Mouse (Mus musculus) spleen, embryonic (tissue): ENCODE data around the gene Mroh3.

Source experiments
- CTCF ChIA-PET: fragments of 350-600 bp; sonication (Branson Sonifier 250); formaldehyde crosslinking; loops from one replicate; lab custom pipeline; 2022; lab: Charles Lee

The Mroh3 gene

DNA sequence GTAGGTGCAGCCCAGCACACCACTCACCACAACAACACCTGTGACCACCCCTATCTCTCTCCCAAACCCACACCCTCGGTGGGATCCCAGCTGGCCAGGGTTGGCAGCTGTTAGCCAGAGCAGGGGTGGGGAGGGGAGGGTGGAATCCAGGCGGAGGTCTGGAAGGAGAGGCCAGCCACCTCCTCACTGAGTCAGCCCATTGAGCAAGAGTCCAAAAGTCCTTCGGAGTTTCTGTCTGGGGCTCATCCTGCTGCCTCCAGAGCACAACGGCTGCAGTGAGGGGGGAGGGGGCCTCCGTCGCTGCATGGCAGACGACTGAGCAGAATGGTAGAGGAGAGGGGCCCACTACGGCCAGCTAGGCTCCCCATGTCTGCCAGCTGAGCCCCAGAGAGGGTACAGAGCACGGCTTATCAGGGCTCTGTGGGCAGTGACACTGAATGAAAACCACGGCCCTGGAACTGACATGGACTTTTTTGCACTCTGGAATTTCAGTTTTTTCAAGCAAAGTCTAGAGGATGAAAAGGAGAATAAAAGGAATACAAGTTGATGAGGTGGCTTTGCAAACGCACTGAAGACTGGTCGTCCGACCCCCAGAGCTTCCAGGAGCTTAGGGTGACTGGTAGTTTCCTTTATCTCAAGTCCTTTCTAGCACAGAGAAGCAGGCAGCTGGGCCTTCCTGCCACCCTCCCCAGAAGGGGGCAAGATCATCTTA, 15.9 kb upstream of the Mroh3 start:
- CTCF ChIA-PET, result interaction anchor here (0.6 kb wide), 1 partner anchor 108 kb away, joined by 3 read pairs; no protein-coding TSS in a partner anchor

DNA sequence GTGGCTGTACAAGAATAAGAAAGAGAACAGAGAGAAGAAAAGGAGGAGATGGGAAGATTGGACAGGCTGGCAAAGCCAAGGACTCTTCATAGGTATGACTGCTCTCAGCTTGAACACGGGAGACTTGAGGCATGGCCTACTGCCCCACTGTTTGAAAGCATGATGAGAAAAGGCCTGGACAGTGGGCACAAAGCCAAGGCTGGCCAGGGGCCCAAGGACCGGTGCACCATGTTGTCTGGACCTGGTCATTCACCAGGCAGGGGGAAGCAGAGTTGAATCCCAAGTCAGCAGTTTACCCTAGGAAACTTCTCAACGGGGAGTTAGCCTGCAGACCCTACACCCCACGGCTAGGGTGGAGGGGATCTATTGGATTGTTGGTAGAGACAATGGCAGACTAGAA, 15.2 kb upstream of the Mroh3 start:
- CTCF ChIA-PET, result interaction anchor here (0.6 kb wide), 1 partner anchor 107 kb away, joined by 3 read pairs; no protein-coding TSS in a partner anchor

DNA sequence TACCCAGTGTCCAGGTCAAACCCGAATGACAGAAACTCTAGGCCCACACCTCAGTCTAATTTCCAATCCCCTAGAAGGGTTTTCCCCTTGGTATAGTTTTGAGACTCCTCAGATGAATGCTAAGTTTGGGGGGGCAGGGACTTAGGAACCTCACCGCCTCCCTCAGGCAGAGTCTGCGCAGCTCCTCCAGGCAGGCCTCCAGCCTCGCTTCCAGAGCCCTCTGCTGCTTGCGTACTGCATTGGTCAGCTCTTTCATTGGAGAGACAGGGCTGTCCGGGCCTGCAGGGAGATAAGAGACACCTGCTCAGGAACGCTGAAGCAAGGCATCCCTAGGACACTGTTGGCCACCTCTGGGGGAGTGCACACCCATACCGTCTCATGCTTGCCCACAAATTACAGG, 14.0 kb upstream of the Mroh3 start:
- CTCF ChIA-PET, result interaction anchor here (0.6 kb wide), 1 partner anchor 13 kb away, joined by 17 read pairs; no protein-coding TSS in a partner anchor

DNA sequence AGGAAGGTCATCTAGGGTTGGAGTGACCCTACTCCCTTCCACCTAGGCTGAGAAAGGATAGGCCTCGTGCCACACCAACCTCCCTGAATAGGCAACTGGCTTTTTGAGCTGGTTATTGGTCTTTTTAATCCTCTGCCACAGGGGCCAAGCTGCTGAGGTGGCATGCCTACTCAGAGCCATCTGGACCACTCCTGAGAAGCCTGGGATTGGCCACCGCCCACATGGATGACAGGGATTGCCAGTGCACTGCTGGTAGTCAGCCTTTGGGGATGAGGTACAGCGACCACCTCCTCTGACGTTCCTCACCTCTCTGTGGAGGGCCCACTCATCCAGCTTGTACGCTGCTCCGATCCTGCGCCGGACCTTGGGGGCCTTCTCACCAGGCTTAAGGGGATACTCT, 13.2 kb upstream of the Mroh3 start:
- CTCF ChIA-PET, result no interaction called here

DNA sequence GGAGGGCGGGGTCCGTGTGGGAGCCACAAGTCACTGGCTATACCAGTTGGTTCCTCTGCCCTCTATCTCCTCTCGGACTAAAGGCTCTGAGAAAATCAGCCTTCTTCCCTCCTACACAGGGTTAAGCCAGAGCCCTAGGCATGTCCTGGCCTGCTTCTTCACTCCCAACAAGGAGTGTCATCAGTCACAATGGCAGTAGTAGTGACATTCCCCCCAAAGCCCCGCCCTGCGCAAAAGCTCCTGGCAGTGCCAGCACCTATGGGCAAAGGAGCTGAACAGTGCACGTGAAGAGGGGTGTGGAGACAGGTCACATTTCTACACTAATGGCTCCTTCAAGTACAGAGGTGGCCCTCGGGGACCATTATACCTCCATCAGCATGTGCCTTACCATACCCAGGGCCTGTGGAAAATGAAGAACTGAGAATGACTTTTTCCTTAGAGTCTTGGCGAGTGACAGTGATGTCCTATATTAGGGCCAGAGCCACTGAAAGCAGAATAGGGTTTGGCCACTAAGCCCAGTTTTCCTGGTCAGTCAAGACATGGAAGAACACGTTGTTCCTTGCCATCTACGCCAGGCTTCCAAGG, 11.2 kb upstream of the Mroh3 start:
- CTCF ChIA-PET, result no interaction called here

DNA sequence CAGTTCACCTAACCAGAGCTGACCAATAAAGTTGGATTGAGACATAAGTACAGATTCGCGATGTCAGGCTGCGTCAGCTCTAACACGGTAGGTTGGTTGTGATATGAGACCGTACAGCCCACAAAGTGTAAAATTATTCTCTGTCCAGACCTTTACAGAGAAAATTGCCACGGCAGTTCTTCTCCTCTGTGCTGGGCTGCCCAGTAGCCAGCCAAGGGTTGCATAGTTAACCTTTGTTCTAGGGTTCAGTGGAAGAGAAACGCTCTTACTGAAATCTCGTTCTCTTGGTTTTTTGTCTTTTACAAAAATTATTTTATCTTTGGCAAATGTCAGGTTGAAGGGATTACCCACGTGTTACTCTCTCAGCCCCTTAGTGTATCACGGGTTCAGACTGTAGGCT, 9.8 kb upstream of the Mroh3 start:
- CTCF ChIA-PET, result no interaction called here

DNA sequence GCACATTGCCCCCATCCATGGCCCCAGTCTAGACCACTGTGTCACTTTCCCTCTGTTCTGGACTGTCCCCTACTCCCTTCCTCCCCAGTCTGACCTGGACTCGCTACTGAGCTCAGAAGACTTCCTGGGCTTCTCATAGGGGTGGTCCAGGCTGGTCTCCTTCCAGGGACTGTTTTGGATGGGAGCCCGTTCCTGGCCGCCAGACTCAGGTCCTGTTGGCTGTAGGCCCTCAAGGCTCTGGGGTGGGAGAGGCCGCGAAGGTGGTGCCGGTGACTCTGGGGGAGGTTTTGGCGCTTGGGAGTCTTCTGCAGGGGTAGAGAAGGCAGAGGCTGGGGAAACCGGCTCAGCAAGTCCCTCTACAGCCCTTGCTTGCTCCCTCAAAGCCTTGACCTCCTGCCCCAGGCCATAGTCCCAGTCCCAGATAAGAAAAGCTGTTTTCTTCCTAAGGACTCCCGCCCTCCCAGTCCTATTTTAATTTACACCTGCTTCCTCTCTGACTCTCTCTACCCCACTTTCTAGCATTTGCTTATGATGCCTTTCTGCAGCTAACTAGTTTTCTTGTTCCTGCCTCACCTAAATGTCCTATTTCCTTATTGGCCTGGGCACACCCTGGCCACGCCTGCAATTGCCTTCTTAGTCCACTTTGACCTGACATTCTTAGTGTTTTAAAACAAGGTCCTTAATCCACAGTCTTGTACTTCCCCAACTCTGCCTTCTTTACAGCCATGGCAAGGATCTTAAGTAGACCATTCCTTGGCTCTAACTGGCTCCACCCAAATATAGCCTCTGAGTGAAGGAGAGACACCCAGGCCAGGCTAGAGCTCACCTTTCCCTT, 7.6 kb upstream of the Mroh3 start:
- CTCF ChIA-PET, result no interaction called here

DNA sequence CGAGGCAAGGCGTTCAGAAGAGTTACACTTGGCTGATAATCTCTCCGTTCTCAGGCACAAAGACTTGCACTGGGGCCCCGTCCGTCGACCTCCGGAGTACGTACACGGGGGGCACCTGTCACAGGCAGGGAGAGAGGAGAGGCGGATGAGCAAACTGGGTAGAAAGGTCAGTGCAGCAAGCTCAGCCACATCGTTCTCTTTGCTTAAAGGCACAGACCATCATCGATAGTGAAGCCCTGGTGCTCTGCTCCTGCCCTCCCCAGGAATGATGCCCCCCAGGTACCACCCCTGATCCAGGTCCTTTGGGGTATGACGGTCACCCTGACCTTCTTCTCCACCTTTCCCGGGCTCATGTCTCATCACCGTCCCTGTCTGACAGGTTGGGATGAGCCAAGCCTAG, 1.7 kb upstream of the Mroh3 start:
- CTCF ChIA-PET, result no interaction called here

DNA sequence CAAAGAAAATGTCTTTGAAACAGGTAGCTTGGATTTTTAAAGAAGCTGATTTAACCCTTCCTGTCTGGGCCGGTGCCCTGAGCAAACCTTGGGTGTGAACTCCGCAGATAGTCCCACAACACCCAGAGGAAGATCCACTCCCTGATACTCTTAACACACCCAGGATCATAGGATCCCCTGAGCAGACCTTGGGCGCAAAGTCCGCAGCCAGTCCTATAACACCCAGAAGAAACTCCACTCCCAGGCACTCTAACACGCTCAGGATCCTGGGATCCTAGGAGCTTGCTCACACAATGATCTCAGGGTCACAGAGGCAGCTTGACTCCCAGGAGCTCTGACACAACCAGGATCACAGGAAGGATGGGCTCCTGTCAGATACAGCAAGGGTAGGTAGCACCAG, 22.6 kb downstream of the Mroh3 start:
- CTCF ChIA-PET, result no interaction called here

DNA sequence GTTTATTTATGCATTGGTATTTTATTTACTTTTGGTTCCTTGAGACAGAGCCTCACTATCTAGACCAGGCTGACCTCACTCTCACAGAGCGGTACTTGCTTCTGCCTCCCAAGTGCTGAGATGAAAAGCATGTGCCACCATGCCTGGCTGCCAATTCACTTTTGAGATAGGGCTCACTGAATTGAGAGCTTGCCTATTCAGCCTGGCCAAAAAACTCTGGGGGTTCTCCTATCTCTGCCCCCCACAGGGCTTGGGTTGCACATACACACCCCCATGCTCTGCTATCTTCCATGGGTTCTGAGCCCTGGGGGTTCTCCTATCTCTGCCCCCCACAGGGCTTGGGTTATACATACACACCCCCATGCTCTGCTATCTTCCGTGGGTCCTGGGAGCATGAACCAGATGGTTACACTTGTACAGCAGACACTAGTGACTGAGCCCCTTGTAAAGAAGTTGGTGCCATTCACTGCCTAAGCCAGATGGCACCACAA, 33.1 kb downstream of the Mroh3 start:
- CTCF ChIA-PET, result no interaction called here

DNA sequence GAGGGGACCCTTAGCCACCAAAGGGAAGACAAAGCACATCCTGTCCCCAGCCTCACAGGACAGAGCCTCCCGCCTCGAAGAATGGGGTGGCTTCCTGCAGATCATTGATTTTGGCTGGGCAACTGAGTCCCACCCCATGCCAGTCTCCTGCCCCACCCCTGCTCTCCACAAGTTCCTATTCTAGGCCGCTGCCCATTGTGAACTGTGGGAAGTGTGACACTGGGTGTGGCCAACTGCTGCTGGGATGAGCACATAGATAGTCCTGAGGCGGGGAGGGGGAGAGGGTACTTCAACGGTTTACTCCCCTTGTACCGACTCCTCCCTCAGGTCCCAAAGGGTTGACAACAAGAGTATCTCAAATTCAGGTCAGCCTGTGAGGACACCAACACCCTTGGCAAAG, 33.9 kb downstream of the Mroh3 start:
- CTCF ChIA-PET, result no interaction called here

DNA sequence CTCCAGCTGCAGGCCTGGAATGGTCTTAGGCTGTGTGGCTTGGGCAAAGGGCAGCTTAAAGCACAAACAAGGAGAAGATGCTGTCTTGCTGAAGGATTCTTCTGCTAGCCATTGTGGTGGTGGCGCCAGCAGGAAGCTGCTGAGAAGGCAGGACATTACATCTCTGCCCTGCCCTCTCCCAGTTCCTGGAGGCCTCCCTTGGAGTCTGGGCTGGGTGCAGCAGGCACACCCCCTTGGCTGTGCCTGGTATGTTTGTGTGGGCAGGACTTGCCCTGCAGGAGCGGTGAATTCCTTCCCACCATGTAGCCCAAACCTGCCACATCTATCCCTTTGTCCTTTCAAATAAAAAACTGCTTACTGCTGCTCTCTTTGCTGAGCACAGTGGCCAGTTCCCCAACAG, 35.5 kb downstream of the Mroh3 start:
- CTCF ChIA-PET, result interaction anchor here (0.6 kb wide), 1 partner anchor 173 kb away, joined by 8 read pairs; no protein-coding TSS in a partner anchor

DNA sequence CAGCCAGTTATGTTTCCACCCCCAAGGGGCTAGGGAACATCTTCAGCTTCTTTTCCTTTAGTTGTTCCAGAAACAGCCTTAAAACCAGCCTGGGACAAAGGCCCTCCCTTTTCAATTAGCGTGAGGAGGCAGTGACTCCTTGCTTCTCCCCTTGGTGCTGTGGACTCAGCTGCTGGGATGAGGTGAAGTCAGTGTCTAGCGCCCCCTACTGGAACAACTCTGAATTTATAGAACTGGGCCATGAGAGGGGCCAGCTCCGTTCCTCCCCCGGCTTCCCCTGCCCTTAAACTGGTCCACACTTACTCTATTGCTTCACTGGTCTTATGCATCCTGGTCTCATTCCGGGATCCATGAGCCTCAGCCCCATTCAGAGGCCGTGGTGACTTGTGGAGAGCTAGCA, 37.4 kb downstream of the Mroh3 start:
- CTCF ChIA-PET, result interaction anchor here (0.6 to 1.2 kb wide), 6 partner anchors 20 to 71 kb away, joined by 3 to 8 read pairs (median 5); no protein-coding TSS in a partner anchor

DNA sequence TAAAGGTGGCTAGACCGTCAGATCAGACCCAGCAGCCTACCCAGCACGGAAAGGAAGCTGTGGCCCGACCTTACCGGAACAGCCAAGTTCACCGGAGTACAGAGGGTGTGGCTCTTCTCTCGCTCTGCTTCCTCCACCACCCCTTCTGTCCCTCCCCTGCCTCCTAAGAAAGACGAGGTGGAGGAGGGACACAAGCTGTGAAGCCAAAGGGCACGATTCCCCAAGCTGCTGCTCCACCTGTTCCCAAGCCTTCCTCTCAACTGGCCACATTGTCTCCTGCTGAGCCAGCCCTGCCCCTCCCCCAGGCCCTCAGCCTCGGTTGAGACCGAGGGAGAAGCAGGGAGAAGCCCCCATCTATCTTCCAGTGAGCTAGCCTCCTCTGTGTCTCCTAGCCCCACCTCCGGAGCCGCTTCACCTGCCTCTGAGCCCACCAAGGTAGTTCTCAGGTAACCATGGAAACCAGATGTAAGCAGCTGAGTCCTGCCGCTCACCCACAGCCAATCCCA, 38.5 kb downstream of the Mroh3 start:
- CTCF ChIA-PET, result interaction anchor here (1.0 to 1.1 kb wide), 2 partner anchors 18 to 36 kb away, joined by 3 to 5 read pairs; no protein-coding TSS in a partner anchor

DNA sequence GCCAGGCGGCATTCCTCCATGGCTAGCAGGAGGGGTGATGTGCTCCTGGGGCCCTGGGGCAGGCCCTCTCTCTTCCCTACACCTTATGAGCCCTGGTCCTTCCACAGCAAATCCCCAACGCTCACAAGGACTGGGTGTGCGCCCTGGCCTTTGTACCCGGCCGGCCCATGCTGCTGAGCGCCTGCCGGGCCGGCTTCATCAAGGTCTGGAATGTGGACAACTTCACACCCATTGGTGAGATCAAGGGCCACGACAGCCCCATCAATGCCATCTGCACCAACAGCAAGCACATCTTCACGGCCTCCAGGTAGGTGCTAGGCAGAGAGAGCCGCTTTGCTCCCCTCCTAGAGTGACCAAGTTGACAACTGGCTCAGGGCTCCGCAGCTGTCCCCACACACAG, 39.9 kb downstream of the Mroh3 start:
- CTCF ChIA-PET, result no interaction called here

DNA sequence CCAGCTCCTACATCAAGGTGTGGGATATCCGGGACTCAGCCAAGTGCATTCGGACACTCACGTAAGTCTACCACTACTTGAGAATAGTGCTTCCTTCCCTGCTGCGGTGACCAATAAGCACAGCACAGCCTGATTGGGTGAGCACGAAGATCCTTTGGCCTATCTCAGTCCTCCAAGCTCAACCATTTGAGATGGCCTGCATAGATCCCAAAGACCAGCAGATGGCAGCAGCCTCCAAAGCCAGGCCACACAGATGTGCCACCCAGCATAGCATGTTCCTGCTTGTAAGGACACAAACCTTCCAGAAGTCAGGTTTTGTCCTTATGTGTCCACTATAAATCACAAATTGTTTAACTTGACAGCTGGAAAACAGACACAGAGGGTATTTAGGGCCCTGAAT, 42.5 kb downstream of the Mroh3 start:
- CTCF ChIA-PET, result interaction anchor here (1.4 kb wide), 1 partner anchor 27 kb away, joined by 3 read pairs; no protein-coding TSS in a partner anchor

DNA sequence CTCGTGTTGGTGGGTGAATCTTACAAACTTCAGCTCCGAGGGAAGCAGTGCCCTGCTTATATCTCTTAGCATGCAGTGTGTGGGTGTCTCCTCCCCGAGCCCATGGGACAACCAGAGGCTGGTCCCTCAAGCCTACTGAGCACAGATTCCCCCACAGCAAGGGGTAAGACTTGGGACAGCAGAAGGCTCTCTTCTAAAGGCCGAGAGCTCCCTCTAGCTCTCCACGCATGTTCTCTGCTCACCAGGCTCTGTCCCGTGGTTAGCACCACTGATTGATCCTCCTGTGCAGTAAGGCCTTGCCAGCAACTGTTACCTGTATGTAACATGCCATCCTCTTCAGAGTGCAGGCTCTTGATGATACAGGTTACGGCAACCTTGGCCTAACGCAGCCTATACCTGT, 45.0 kb downstream of the Mroh3 start:
- CTCF ChIA-PET, result interaction anchor here (0.5 to 0.7 kb wide), 3 partner anchors 37 to 260 kb away, joined by 3 to 4 read pairs (median 3); no protein-coding TSS in a partner anchor

DNA sequence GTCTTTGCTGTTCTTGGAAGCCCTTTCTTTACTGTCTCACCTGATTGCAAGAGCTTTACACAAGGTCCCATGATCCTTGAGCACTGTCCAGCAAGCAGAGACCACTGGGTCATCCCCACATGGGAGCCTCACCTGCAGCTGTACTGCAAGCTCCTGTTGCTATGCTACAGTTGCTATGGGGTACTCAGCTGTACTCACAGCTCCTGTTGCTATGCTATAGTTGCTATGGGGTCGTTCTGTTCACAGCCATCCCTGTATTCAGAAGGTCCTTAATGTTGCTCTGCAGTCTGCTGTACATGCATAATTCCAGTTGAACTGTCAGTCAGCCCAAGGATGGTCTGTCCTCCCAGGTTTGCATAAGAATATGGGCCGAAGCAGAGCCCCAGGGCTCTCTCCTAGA, 47.2 kb downstream of the Mroh3 start:
- CTCF ChIA-PET, result interaction anchor here (0.9 kb wide), 1 partner anchor 23 kb away, joined by 3 read pairs; no protein-coding TSS in a partner anchor

DNA sequence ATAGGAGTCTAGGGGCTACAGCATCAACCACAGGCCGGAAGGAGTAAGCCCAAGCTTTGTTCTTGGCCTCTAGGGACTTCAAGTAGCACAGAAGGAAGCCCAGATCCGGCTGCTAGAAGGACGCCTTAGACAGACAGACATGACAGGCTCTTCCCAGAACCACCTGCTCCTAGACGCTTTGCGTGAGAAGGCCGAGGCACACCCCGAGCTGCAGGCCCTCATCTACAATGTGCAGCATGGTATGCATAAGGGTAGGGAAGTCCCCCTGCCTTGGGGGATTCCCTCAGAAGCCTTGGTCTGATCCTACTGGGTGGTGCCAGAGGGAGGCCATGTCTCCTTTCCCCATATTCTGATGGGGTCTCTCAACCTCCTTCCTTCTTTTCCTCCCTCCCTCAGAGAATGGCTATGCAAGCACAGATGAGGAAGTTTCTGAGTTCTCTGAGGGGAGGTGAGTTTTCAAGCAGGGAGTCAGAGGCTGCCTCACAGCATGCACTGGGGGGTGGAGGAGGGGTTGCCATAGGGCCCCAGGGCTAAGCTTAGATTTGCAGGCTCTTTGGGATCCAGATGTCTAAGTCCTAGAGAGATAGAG, 51.2 kb downstream of the Mroh3 start:
- CTCF ChIA-PET, result no interaction called here

DNA sequence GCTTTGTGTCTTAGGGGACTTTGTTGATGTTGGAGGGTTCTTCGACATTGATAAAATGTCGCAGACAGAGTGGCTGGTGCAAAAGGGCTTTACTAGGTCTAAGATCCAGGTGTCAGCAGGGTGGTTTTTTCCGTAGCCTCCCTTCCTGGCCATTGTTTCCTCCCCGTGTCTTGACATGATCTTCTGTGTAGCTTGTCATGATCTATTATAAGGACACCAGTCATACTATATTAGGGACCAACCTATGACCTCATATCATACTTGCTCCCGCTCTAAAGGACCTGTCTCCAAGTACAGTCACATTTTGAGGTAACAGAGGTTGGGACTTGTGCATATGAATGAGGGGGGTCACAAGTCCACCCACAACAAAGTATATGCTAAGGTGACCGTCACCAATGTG, 51.7 kb downstream of the Mroh3 start:
- CTCF ChIA-PET, result no interaction called here

DNA sequence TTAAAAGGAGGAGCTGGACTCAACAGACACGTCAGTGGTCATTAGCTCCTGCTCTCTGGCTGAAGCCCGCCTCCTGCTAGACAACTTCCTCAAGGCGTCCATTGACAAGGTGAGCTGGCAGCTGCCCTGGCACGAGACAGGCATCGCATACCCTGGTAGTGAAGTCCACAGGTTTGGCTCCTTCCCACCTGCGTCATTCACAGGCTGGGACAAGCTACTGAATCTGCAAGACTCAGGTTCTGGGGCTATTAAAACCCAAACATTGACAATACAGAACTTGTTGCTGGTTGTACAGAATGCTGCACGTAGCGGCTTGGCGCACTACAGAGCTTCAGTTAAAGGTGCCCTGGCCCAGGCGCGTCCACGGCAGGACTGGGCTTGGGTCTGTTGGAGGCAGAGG, 52.3 kb downstream of the Mroh3 start:
- CTCF ChIA-PET, result no interaction called here
